Mouse (Mus musculus) kidney, postnatal 4 days (tissue): ENCODE data around the gene Lypla2.
"Not testable (repeated sequence)": the region's sequence is repeated elsewhere in the genome, so short reads cannot be mapped to it uniquely, and the experiment has no call there.

Experiments
- DNase-seq, 2 experiments: peaks; one replicate each; pipeline ENCODE4 v3.0.0; 2021; ENCODE audit warnings: mixed read lengths in 2 of 2

Lypla2 gene

DNA sequence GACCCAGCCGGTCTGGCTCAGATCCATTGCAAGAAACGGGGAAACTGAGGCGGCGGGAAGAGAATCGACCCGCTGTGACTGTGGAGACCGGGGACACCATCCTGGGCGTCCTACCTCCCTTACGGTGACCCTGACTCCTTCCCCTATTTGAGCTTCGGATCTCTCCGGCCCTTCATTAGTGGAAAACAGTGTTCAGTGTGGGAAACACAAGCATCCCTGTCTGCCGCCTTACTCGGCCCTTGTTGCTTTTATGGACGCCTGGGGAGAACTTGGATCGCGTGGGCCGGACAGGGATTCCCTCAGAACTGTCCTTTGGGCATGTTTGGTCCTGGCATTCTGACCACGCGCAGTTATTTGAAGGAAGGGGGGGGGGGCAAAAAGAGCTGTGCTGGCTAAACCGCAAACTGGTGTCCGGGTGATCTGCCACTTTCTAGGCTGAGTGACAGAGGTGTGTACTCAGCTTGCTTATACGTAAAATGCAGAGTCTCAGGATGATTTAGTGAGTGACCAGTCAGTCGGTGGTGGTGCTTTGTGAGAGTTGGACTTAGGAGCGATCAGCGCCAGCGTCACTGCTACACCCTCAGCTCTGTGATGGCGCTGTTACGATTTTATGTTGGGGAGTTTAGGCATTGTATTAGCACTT is 25.6 kb downstream of the Lypla2 start:
- DNase-seq: peak; percentile 32 to 56

- DNase-seq: peak; percentile 99
These were observed 26.2 kb downstream of the Lypla2 start, which contains the start of gene Hmgcl for GRCm38 (mm10) chr4:135946278-135946658. Gene Hmgcl (plus strand): TSS chr4:135946448.

GRCm38 (mm10) chr4:135945706-135946105 is 26.7 kb downstream of the Lypla2 start:
- no peak for DNase-seq

GRCm38 (mm10) chr4:135943389-135943788 is 29.0 kb downstream of the Lypla2 start:
- DNase-seq: no peak

DNA sequence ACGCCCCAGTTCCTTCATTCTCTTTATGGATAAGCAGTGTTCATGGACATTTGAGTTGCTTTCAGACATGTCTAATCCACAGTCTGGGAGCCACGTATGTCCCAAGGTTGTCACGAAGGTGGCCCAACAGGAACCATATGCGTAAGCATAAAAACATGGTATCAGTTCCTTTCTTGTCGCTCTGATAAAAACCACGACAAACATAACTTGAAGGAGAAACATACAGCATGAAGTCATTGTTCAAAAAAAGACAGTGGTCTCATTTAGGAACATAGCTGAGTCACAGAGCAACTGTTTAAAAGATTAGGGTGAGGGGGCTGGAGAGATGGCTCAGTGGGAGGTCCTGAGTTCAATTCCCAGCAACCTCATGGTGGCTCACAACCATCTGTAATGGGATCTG is 30.2 kb downstream of the Lypla2 start:
- DNase-seq: no peak

DNA sequence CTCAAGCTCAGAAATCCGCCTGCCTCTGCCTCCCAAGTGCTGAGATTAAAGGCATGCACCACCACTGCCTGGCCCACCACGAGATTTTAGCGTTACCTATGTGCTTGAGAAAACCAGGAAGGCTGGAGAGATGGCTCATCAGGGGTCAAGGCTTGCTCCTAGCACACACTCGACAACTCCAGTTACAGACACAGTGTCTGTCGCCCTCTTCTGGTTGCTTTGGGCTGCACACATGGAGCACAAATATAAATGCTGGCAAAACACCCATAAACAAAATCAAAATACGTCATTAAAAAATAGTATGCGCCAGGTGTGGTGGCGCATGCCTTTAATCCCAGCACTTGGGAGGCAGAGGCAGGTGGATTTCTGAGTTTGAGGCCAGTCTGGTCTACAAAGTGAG is 31.4 kb downstream of the Lypla2 start:
- not testable (repeated sequence) for DNase-seq

DNA sequence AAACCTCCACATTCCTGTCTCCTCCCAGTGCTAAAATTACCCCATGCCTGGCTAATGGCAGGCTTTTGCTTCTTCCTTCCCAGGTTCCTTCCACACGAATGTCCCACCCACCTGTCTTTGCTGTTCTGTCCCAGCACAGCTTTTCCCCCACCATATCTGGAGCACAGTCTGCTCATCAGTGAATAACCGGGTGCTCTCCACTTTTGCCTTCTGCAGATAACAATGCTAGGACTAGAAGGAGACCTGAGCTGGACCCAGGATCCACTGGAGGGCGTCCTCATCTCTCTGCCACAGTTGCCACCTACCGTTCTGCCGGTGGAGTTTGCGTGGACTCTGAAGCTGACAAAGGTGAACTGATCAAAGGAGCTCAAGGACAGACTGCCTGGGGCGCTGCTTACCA is 33.6 kb downstream of the Lypla2 start:
- no peak for DNase-seq

DNA sequence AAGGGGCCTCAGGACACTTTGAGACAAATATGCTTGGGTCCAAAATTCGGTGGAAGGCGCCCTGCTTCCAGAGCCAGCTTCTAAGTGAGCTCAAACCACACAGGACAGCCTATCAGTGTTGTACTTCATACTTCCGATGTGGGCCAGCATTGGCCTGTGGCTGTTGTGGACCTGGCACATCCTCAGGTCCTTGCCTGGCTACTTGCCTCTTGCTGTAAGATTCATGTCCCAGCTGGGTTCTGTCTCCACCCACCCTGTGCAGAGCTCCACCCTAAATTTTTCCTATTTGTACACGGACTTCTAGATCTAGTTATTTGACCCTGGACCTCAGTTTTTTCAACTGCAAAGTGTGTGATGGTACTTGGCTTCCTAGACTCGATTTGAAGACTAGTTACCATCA is 36.9 kb downstream of the Lypla2 start:
- DNase-seq: no peak

- DNase-seq: no peak
These were observed 37.5 kb downstream of the Lypla2 start for GRCm38 (mm10) chr4:135934708-135935500.

GRCm38 (mm10) chr4:135931832-135932231 is 40.6 kb downstream of the Lypla2 start:
- DNase-seq: peak; percentile 33 to 48

DNA sequence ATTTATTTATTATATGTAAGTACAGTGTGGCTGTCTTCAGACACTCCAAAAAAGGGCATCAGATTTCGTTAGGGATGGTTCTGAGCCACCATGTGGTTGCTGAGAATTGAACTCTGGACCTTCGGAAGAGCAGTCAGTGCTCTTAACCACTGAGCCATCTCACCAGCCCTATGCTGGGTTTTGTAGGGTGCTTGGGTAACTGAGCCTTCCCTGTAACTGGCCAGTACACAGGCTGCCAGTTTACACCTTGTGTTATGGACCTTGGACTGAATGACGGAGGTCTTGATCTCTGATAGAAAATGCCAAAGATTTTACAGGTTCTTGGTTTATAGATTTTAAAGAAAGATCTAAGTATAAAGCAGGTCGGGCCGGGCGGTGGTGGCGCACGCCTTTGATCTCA is 42.2 kb downstream of the Lypla2 start:
- no peak for DNase-seq

DNA sequence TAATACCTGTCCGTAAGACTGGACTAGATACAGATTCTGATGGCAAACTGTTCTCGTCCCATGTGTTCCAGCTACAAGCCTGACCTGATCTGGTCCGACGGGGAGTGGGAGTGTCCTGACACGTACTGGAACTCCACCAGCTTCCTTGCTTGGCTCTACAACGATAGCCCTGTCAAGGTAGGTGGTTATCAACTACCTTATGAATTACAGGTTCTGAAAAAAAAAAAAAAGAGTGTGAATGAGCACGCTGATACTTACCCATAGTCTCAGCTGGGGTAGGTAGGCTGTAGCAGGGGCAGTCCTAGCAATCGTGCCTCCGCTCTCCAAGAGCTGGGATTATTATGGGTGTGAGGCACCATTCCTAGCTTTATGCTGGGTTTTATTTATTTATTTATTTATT is 42.6 kb downstream of the Lypla2 start:
- DNase-seq: no peak

GRCm38 (mm10) chr4:135929405-135929804 is 43.0 kb downstream of the Lypla2 start:
- DNase-seq: no peak

DNA sequence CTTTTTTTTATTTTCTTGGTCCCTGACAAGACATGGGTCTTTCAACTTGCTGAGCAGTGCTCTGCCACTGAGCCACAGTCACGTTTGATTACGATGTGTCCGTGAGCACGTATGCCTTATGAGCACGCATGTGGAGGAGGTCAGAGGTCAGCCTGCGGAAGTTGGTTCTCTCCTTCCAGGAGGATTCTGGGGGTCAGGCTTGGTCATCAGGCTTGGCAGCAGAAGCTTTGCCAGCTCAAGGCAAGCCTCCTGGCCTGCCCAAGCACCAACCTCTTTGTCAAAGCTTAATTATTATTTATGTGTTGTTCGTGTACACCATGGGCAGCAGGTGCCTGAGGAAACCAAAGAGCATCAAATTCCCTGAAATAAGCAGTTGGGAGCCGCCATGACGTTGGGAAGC is 44.0 kb downstream of the Lypla2 start:
- no peak for DNase-seq

- no peak for DNase-seq
These were observed 45.6 kb downstream of the Lypla2 start for GRCm38 (mm10) chr4:135926861-135927260.

DNA sequence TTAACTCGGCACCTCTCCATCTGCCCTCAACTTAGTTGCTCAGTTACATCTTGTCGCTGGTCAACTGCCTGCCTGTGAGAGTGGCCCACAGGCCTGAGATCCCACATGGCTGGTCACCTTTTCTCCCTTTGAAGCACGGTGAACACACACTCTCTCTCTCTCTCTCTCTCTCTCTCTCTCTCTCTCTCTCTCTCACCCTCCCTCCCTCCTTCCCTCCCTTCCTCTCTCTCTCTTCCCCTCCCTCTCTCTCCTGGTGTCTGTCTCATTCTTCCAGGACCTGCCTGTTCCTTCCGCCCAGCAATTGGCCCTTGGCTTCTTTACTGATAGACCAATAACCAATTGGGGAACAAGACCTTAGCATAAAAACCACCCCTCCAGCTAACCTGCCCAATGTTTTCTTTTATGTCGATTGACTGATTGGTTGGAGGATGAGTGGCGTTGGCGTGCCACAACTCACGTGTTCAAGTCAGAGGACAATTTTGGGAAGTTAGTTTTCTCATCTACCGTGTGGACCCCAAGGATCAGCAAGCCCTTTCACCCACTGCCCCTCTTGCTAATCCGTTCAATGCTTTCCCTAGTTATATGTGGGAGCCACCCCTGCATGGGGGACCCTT is 46.1 kb downstream of the Lypla2 start:
- no peak for DNase-seq

DNA sequence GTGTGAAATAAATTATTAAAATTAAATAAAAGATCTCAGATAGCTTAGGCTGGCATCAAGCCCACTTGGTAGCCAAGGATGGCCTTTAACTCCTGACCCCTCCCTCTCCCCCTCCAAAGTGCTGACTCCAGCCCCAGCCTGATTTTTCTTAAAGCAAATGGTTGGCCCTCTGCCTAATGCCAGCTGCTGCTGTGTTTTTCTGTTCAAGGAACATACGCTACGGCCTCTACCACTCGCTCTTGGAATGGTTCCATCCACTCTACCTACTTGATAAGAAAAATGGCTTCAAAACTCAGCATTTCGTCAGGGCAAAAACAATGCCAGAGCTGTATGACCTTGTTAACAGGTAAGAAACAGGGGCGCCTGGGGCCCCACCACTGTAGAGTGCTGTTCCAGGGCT is 47.1 kb downstream of the Lypla2 start:
- DNase-seq: no peak

DNA sequence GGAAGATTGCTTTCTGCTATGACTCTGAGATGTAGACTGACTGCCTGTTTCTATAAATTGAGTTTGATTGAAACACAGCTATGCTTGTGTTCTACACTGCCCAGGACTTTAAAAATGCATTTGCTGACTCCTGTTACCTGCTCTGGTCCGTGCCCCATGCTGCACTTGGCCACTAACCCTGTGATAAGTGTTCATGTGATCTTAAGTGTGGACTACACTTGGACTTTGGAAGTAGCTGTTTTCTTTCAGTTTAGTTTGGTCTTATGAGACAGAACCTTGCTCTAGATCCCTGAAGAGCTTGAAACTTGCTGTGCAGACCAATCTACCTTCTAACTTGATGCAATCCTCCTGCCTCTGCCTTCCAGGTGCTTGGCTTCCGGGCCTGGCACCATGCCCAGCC is 48.0 kb downstream of the Lypla2 start:
- no peak for DNase-seq

DNA sequence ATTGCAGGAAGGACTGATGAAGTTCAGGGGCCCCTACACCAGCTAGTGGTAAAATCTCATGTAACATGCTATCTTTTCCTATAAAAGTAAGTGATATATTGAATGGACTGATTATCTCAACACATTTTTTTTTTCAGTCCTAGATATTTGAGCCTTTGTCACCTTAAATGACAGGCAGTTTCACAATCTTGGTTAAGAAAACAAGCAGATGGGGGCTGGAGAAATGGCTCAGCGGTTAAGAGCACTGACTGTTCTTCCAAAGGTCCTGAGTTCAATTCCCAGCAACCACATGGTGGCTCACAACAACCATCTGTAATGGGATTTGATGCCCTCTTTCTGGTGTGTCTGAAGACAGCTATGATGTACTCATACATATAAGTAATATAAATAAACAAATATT is 50.2 kb downstream of the Lypla2 start:
- DNase-seq: no peak

GRCm38 (mm10) chr4:135921257-135922120 is 50.9 kb downstream of the Lypla2 start:
- peak; percentile 35 to 49 for DNase-seq

GRCm38 (mm10) chr4:135920304-135921241 is 51.9 kb downstream of the Lypla2 start, which contains the start of gene Fuca1:
Gene Fuca1 (plus strand): TSS chr4:135920735.
- peak; percentile 97 to 98 for DNase-seq

GRCm38 (mm10) chr4:135919280-135919639 is 53.2 kb downstream of the Lypla2 start:
- no peak for DNase-seq
